Mouse (Mus musculus): ENCODE results near the gene Chst11. TPM values are rescaled to one million over a fixed set of nuclear protein-coding genes. Genes with fewer than 3 reads are reported as not detected.

The Chst11 gene
- total and polyA plus RNA-seq, 3 experiments, result 3.1 to 10.6 TPM; not detected in 1

GRCm38 (mm10) chr10:83016779-83017178 lies 31.5 kb downstream of the Chst11 start:
- TF ChIP-seq E2F4 (IDR thresholded peaks at IDR 0.05; ENCODE audit: borderline replicate concordance, low read depth, low read length) (no peak), JUND (IDR thresholded peaks at IDR 0.05; ENCODE audit: low read depth, low read length) (no peak), GATA1 (IDR thresholded peaks at IDR 0.05; ENCODE audit: low read depth, low read length) (peak; percentile 29; the same call in 1 of the 2 replicates), CHD1 (IDR thresholded peaks at IDR 0.05; ENCODE audit: low read depth, low read length) (0 out of 2 replicates have a peak, but pooled peaks have one; percentile 4), EP300 (IDR thresholded peaks at IDR 0.05; ENCODE audit: low read depth in 1 of 2, low read length in 2 of 2) (peak; percentile 11 to 70; a peak in 3 of 4 replicates), ETS1 (IDR thresholded peaks at IDR 0.05; ENCODE audit: low read depth, low read length) (peak; percentile 65), RCOR1 (IDR thresholded peaks at IDR 0.05; ENCODE audit: low read depth, low read length) (peak; percentile 45; the same call in 1 of the 2 replicates), MYB (IDR thresholded peaks at IDR 0.05; ENCODE audit: low read depth, low read length) (no peak), TCF12 (IDR thresholded peaks at IDR 0.05; ENCODE audit: low read depth, low read length) (peak; percentile 58)
- H3K9me3 ChIP-seq (replicated peaks; ENCODE audit: insufficient read depth, low read length), result no peaks in the 10 kb centered on the region
- H3K79me2 ChIP-seq (ENCODE audit: control insufficient read depth, insufficient read depth, low read length, poor library complexity), result peaks cover 12% of the 10 kb centered on the region
- H3K9ac ChIP-seq (ENCODE audit: control insufficient read depth, low read depth, low read length, poor library complexity, severe bottlenecking), result peak overlapping the region; percentile 74
- no peaks in the 10 kb centered on the region for H3K27me3 ChIP-seq (ENCODE audit: control insufficient read depth in 1 of 2, insufficient read depth in 2 of 2, low read length in 2 of 2)
- H3K4me3 ChIP-seq (ENCODE audit: control insufficient read depth in 1 of 2, insufficient read depth in 1 of 2, low read depth in 2 of 2, low read length in 2 of 2), result peak overlapping the region; percentile 7 to 26; a peak in 3 of 4 replicates
- H3K4me1 ChIP-seq (ENCODE audit: control insufficient read depth in 1 of 2, insufficient read depth in 2 of 2, low read length in 2 of 2), result peaks cover 24 to 65% of the 10 kb centered on the region in 2 experiments
- peak; percentile 75 for DNase-seq (ENCODE audit: low read depth, low spot score)
- peaks cover 0 to 48% of the 10 kb centered on the region in 2 experiments; a peak in 2 of 4 replicates for H3K36me3 ChIP-seq (ENCODE audit: control insufficient read depth in 1 of 2, insufficient read depth in 2 of 2, low read length in 2 of 2)
- H3K27ac ChIP-seq (ENCODE audit: control insufficient read depth, low read depth, low read length), result peak overlapping the region; percentile 96

- Histone ChIP-seq H3K27ac (ENCODE audit: control insufficient read depth, low read depth, low read length) (peak overlapping the region; percentile 96), H3K4me3 (ENCODE audit: control insufficient read depth in 1 of 2, insufficient read depth in 1 of 2, low read depth in 2 of 2, low read length in 2 of 2) (peak overlapping the region; percentile 34 to 54), H3K9ac (ENCODE audit: control insufficient read depth, low read depth, low read length, poor library complexity, severe bottlenecking) (peak overlapping the region; percentile 74), H3K27me3 (ENCODE audit: control insufficient read depth in 1 of 2, insufficient read depth in 2 of 2, low read length in 2 of 2) (no peaks in the 10 kb centered on the region), H3K36me3 (ENCODE audit: control insufficient read depth in 1 of 2, insufficient read depth in 2 of 2, low read length in 2 of 2) (peaks cover 0 to 48% of the 10 kb centered on the region in 2 experiments; a peak in 2 of 4 replicates), H3K79me2 (ENCODE audit: control insufficient read depth, insufficient read depth, low read length, poor library complexity) (peaks cover 12% of the 10 kb centered on the region), H3K4me1 (ENCODE audit: control insufficient read depth in 1 of 2, insufficient read depth in 2 of 2, low read length in 2 of 2) (peaks cover 24 to 64% of the 10 kb centered on the region in 2 experiments), H3K9me3 (replicated peaks; ENCODE audit: insufficient read depth, low read length) (no peaks in the 10 kb centered on the region)
- peak; percentile 85 for DNase-seq (ENCODE audit: low read depth, low spot score)
- no peak for TF ChIP-seq KAT2A (conservative IDR thresholded peaks at IDR 0.05; ENCODE audit: low read depth, low read length)
- TF ChIP-seq NRF1 (IDR thresholded peaks at IDR 0.05; ENCODE audit: insufficient read depth, low read depth, low read length, poor library complexity, severe bottlenecking), result 0 out of 2 replicates have a peak, but pooled peaks have one; percentile 6
- TF ChIP-seq MAZ (IDR thresholded peaks at IDR 0.05; ENCODE audit: low read depth, low read length), result no peak
- no peak for TF ChIP-seq ZMIZ1 (IDR thresholded peaks at IDR 0.05; ENCODE audit: low read depth, low read length)
- TF ChIP-seq ETS1 (IDR thresholded peaks at IDR 0.05; ENCODE audit: low read depth, low read length), result peak; percentile 80; the same call in 1 of the 2 replicates
- TF ChIP-seq MAFK (IDR thresholded peaks at IDR 0.05; ENCODE audit: borderline replicate concordance, low read depth, low read length), result no peak
- TF ChIP-seq RCOR1 (IDR thresholded peaks at IDR 0.05; ENCODE audit: low read depth, low read length), result no peak
- no peak for TF ChIP-seq MEF2A (IDR thresholded peaks at IDR 0.05; ENCODE audit: extremely low read depth, insufficient replicate concordance, low read depth, low read length, poor library complexity, severe bottlenecking)
- TF ChIP-seq MAX (IDR thresholded peaks at IDR 0.05; ENCODE audit: low read length), result peak; percentile 78
- TF ChIP-seq MYB (IDR thresholded peaks at IDR 0.05; ENCODE audit: low read depth, low read length), result no peak
- no peak for TF ChIP-seq CHD2 (IDR thresholded peaks at IDR 0.05; ENCODE audit: low read length)
- TF ChIP-seq GATA1 (IDR thresholded peaks at IDR 0.05; ENCODE audit: low read depth, low read length), result peak; percentile 69; the same call in 1 of the 2 replicates
- no peak for TF ChIP-seq JUND (IDR thresholded peaks at IDR 0.05; ENCODE audit: low read depth, low read length)
- no peak for TF ChIP-seq USF1 (IDR thresholded peaks at IDR 0.05; ENCODE audit: low read depth, low read length)
- peak; percentile 49 to 66; a peak in 2 of 4 replicates for TF ChIP-seq POLR2A (IDR thresholded peaks at IDR 0.05; ENCODE audit: control insufficient read depth in 1 of 2, insufficient read depth in 1 of 2, low read depth in 1 of 2, low read length in 2 of 2, poor library complexity in 1 of 2)
- TF ChIP-seq CHD1 (IDR thresholded peaks at IDR 0.05; ENCODE audit: low read depth, low read length), result 0 out of 2 replicates have a peak, but pooled peaks have one; percentile 86
- TF ChIP-seq MYC (IDR thresholded peaks at IDR 0.05; ENCODE audit: low read depth, low read length), result peak; percentile 86
- no peak for TF ChIP-seq UBTF (IDR thresholded peaks at IDR 0.05; ENCODE audit: borderline replicate concordance, insufficient read depth, low read depth, low read length)
- no peak for TF ChIP-seq ZKSCAN1 (IDR thresholded peaks at IDR 0.05; ENCODE audit: low read depth, low read length)
- peak; percentile 44 for TF ChIP-seq TCF12 (IDR thresholded peaks at IDR 0.05; ENCODE audit: low read depth, low read length)
- peak; percentile 68 for TF ChIP-seq SIN3A (IDR thresholded peaks at IDR 0.05; ENCODE audit: low read length)
- TF ChIP-seq POLR2AphosphoS5 (IDR thresholded peaks at IDR 0.05; ENCODE audit: borderline replicate concordance, low read depth, low read length), result no peak
- TF ChIP-seq POLR2AphosphoS2 (IDR thresholded peaks at IDR 0.05; ENCODE audit: low read length), result peak; percentile 62; the same call in 1 of the 2 replicates
- peak; percentile 85 for TF ChIP-seq TBP (IDR thresholded peaks at IDR 0.05; ENCODE audit: low read depth, low read length)
- no peak for TF ChIP-seq E2F4 (IDR thresholded peaks at IDR 0.05; ENCODE audit: borderline replicate concordance, low read depth, low read length)
Observed at GRCm38 (mm10) chr10:83017760-83018498, 32.6 kb downstream of the Chst11 start.
